9 mouse cellular contexts compared by ENCODE assay signal in genomic region chr14:13770686-13771085, GRCm38 (mm10).
A peak's percentile ranks its signal among the peaks of the same experiment; 100 is the strongest.
DNase-seq lines count a peak whose midpoint lies in the region; ATAC-seq lines count a peak whose summit lies in the region.
"Had no signal": no experiment of that assay in that cellular context is flagged by ENCODE, and none has a peak within 500 bp of the region (broad histone marks: within the 10 kb centered on the region; RNA-seq: fewer than 3 reads in every experiment).

No protein-coding gene starts in this region.

- intact Hi-C loops in heart, postnatal 10 days (cut with DNase I) = no loop called here

- no peak for ATAC-seq in cerebellum, adult (ENCODE audit: insufficient number of reproducible peaks, low FRiP score, low TSS enrichment)
- ATAC-seq: Patski had no signal

- peak; percentile 22 to 31 for DNase-seq in right cerebral cortex, adult 2 months (ENCODE audit: low spot score in 2 of 2)
- DNase-seq in right cerebral cortex, postnatal 4 days = no peak
- peak; percentile 76 for DNase-seq in forelimb bud, embryonic 11.5 days (ENCODE audit: low read depth, low spot score)
- DNase-seq in lung, postnatal 36 days = peak; percentile 26
- DNase-seq in adipocyte (ENCODE audit: low spot score) = no peak
- DNase-seq in heart, postnatal 10 days = no peak
- DNase-seq in cerebellum, adult 18-20 months = no peak

Comparison
In these comparisons a context has a peak if more than half of its experiments do, and no peak if none do; other contexts are left out.
1. DNase-seq: peak in right cerebral cortex, adult 2 months (2 of 2), forelimb bud, embryonic 11.5 days (single experiment) and lung, postnatal 36 days (single experiment); none in right cerebral cortex, postnatal 4 days (single experiment), adipocyte (single experiment), heart, postnatal 10 days (0 of 2) and cerebellum, adult 18-20 months (0 of 2).